Mouse (Mus musculus): ENCODE measurements around the gene Ascc1.

DNA sequence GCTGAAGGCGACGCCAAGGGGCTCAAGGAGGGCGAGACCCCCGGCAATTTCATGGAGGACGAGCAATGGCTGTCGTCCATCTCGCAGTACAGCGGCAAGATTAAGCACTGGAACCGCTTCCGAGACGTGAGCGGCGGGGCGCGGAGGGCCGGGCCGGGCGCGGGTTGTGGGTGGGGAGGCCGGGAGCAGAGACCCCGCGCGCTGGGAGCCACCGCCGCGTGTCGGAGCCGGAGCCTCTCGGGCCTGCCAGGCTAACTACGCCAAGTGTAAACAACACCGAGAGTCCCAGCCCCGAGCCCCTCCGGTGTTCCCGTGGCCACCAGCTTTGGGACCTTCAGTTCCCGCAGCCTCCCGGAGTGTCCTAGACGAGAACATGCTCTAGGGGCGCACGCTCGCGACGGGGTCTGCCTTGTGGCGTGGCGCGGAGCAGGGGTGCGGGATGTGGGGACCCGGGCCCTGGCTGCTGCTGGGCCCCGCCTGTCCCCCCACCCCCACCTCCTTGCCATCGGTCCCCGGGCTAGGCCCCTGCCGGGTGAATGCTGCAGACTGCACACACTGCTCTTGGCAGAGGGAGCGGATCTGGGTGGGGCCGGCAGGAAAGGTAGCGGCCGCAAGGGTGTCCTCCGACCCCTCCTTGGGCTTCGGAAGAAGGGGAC is 104.1 kb downstream of the Ascc1 start:
- TF ChIP-seq CTCF (IDR thresholded peaks at IDR 0.05; ENCODE audit: borderline replicate concordance, insufficient read depth, low read depth, low read length) (no peak; the same call in 1 of the 2 replicates), POLR2A (IDR thresholded peaks at IDR 0.05; ENCODE audit: borderline replicate concordance, insufficient read depth, low read length) (no peak)
